Mouse (Mus musculus): ENCODE measurements around the gene Zxdc. TPM values are rescaled to one million over a fixed set of nuclear protein-coding genes. Genes with fewer than 3 reads are reported as not detected.

Zxdc gene
- polyA plus RNA-seq, 1 experiment from 2014 or later = 14.1 TPM

- no peak overlapping the region for H3K9ac ChIP-seq (replicated peaks)
- WGBS = 67% methylated on average over 3 of the region's 3 CpGs
- ATAC-seq (ENCODE audit: low FRiP score, low read depth) = no peak
- peaks cover 33% of the 10 kb centered on the region for H3K36me3 ChIP-seq
- no peaks in the 10 kb centered on the region for H3K27me3 ChIP-seq
- no peaks in the 10 kb centered on the region for H3K9me3 ChIP-seq
- no peaks in the 10 kb centered on the region for H3K4me1 ChIP-seq
- no peak overlapping the region for H3K4me3 ChIP-seq
- no peak overlapping the region for H3K27ac ChIP-seq (replicated peaks)
- no peak overlapping the region for H3K4me2 ChIP-seq (replicated peaks)
Measured at GRCm38 (mm10) chr6:90393948-90394347, 24.7 kb downstream of the Zxdc start.

- H3K36me3 ChIP-seq = peaks cover 29% of the 10 kb centered on the region
- no peak overlapping the region for H3K4me3 ChIP-seq
- H3K9me3 ChIP-seq = no peaks in the 10 kb centered on the region
- no peak overlapping the region for H3K27ac ChIP-seq (replicated peaks)
- WGBS = 93% methylated on average over 2 of the region's 2 CpGs
- no peaks in the 10 kb centered on the region for H3K27me3 ChIP-seq
- no peak for ATAC-seq (ENCODE audit: low FRiP score, low read depth)
- no peak overlapping the region for H3K9ac ChIP-seq (replicated peaks)
- H3K4me1 ChIP-seq = no peaks in the 10 kb centered on the region
- H3K4me2 ChIP-seq (replicated peaks) = no peak overlapping the region
Measured at GRCm38 (mm10) chr6:90395751-90396150, 26.5 kb downstream of the Zxdc start.

- H3K4me3 ChIP-seq = no peak overlapping the region
- no peaks in the 10 kb centered on the region for H3K9me3 ChIP-seq
- WGBS = 90% methylated on average over 3 of the region's 3 CpGs
- H3K36me3 ChIP-seq = peaks cover 30% of the 10 kb centered on the region
- no peak overlapping the region for H3K27ac ChIP-seq (replicated peaks)
- H3K9ac ChIP-seq (replicated peaks) = no peak overlapping the region
- H3K4me2 ChIP-seq (replicated peaks) = no peak overlapping the region
- ATAC-seq (ENCODE audit: low FRiP score, low read depth) = no peak
- H3K4me1 ChIP-seq = no peaks in the 10 kb centered on the region
- H3K27me3 ChIP-seq = no peaks in the 10 kb centered on the region
Measured at GRCm38 (mm10) chr6:90397291-90397690, 28.0 kb downstream of the Zxdc start.

- Histone ChIP-seq H3K27ac (replicated peaks) (no peak overlapping the region), H3K4me1 (no peaks in the 10 kb centered on the region), H3K27me3 (no peaks in the 10 kb centered on the region), H3K4me3 (no peak overlapping the region), H3K36me3 (peaks cover 17% of the 10 kb centered on the region; the same call in 1 of the 2 replicates), H3K4me2 (replicated peaks) (no peak overlapping the region), H3K9me3 (no peaks in the 10 kb centered on the region), H3K9ac (replicated peaks) (no peak overlapping the region)
- no peak for ATAC-seq (ENCODE audit: low FRiP score, low read depth)
Measured at GRCm38 (mm10) chr6:90408632-90409031, 39.3 kb downstream of the Zxdc start.

GRCm38 (mm10) chr6:90410972-90411371 is 41.7 kb downstream of the Zxdc start:
- 76% methylated on average over 1 of the region's 1 CpGs for WGBS
- Histone ChIP-seq H3K36me3 (no peaks in the 10 kb centered on the region), H3K4me2 (replicated peaks) (no peak overlapping the region), H3K27ac (replicated peaks) (no peak overlapping the region), H3K9ac (replicated peaks) (no peak overlapping the region), H3K27me3 (no peaks in the 10 kb centered on the region), H3K4me3 (no peak overlapping the region), H3K4me1 (no peaks in the 10 kb centered on the region), H3K9me3 (no peaks in the 10 kb centered on the region)
- no peak for ATAC-seq (ENCODE audit: low FRiP score, low read depth)

- Histone ChIP-seq H3K9ac (replicated peaks) (no peak overlapping the region), H3K9me3 (no peaks in the 10 kb centered on the region), H3K4me3 (no peak overlapping the region), H3K27me3 (no peaks in the 10 kb centered on the region), H3K27ac (replicated peaks) (no peak overlapping the region), H3K4me2 (replicated peaks) (no peak overlapping the region), H3K4me1 (no peaks in the 10 kb centered on the region), H3K36me3 (no peaks in the 10 kb centered on the region)
- WGBS = 80% methylated on average over 7 of the region's 7 CpGs
- ATAC-seq (ENCODE audit: low FRiP score, low read depth) = no peak
Measured at GRCm38 (mm10) chr6:90411926-90412325, 42.6 kb downstream of the Zxdc start.

GRCm38 (mm10) chr6:90422565-90422964 is 53.3 kb downstream of the Zxdc start:
- H3K4me2 ChIP-seq (replicated peaks) = peak overlapping the region; percentile 42
- H3K27me3 ChIP-seq = peaks cover 9% of the 10 kb centered on the region
- no peak overlapping the region for H3K27ac ChIP-seq (replicated peaks)
- peaks cover 3% of the 10 kb centered on the region; the same call in 1 of the 2 replicates for H3K4me1 ChIP-seq
- H3K9ac ChIP-seq (replicated peaks) = 0 out of 2 replicates have a peak overlapping the region, but pooled peaks have one; percentile 12
- no peaks in the 10 kb centered on the region for H3K9me3 ChIP-seq
- peak; percentile 86 for ATAC-seq (ENCODE audit: low FRiP score, low read depth)
- peak overlapping the region; percentile 20 for H3K4me3 ChIP-seq
- 4% methylated on average over 14 of the region's 14 CpGs for WGBS
- H3K36me3 ChIP-seq = no peaks in the 10 kb centered on the region

- peaks cover 17% of the 10 kb centered on the region for H3K27me3 ChIP-seq
- no peaks in the 10 kb centered on the region for H3K9me3 ChIP-seq
- H3K4me2 ChIP-seq (replicated peaks) = no peak overlapping the region
- peaks cover 14% of the 10 kb centered on the region for H3K4me1 ChIP-seq
- H3K4me3 ChIP-seq = no peak overlapping the region
- no peak overlapping the region for H3K27ac ChIP-seq (replicated peaks)
- H3K36me3 ChIP-seq = no peaks in the 10 kb centered on the region
- ATAC-seq (ENCODE audit: low FRiP score, low read depth) = no peak
- H3K9ac ChIP-seq (replicated peaks) = no peak overlapping the region
- WGBS = 83% methylated on average over 3 of the region's 3 CpGs
Measured at GRCm38 (mm10) chr6:90425361-90425760, 56.1 kb downstream of the Zxdc start.

- WGBS = 84% methylated on average over 4 of the region's 4 CpGs
Measured at GRCm38 (mm10) chr6:90426003-90426402, 56.7 kb downstream of the Zxdc start.

GRCm38 (mm10) chr6:90428380-90428974 is 59.2 kb downstream of the Zxdc start, which contains the start of gene Cfap100:
Cfap100 (minus strand) TSS chr6:90428797.
- peak within 1 kb of the TSS; percentile 46 for H3K9ac ChIP-seq (replicated peaks)
- peaks cover 14% of the 10 kb centered on the region for H3K4me1 ChIP-seq
- peak within 1 kb of the TSS; percentile 44 for H3K4me3 ChIP-seq
- H3K9me3 ChIP-seq = no peaks in the 10 kb centered on the region
- WGBS = under 1% methylated on average over 31 of the region's 31 CpGs
- H3K36me3 ChIP-seq = no peaks in the 10 kb centered on the region
- H3K27ac ChIP-seq (replicated peaks) = peak within 1 kb of the TSS; percentile 52
- H3K27me3 ChIP-seq = peaks cover 17% of the 10 kb centered on the region
- peak within 1 kb of the TSS; percentile 85 for H3K4me2 ChIP-seq (replicated peaks)
- peak; percentile 87 for ATAC-seq (ENCODE audit: low FRiP score, low read depth)

More at GRCm38 (mm10) chr6:90426003-90426402, 56.7 kb downstream of the Zxdc start:
- Histone ChIP-seq H3K27ac (replicated peaks) (no peak overlapping the region), H3K36me3 (no peaks in the 10 kb centered on the region), H3K9me3 (no peaks in the 10 kb centered on the region), H3K4me1 (peaks cover 14% of the 10 kb centered on the region), H3K9ac (replicated peaks) (no peak overlapping the region), H3K4me2 (replicated peaks) (no peak overlapping the region), H3K4me3 (no peak overlapping the region), H3K27me3 (peaks cover 17% of the 10 kb centered on the region)
- no peak for ATAC-seq (ENCODE audit: low FRiP score, low read depth)

GRCm38 (mm10) chr6:90429911-90430310 is 60.6 kb downstream of the Zxdc start:
- Histone ChIP-seq H3K27me3 (peaks cover 17% of the 10 kb centered on the region), H3K9me3 (no peaks in the 10 kb centered on the region), H3K9ac (replicated peaks) (no peak overlapping the region), H3K4me3 (no peak overlapping the region), H3K4me2 (replicated peaks) (no peak overlapping the region), H3K36me3 (no peaks in the 10 kb centered on the region), H3K27ac (replicated peaks) (no peak overlapping the region), H3K4me1 (peaks cover 11% of the 10 kb centered on the region)
- WGBS = 72% methylated on average over 14 of the region's 14 CpGs
- no peak for ATAC-seq (ENCODE audit: low FRiP score, low read depth)

GRCm38 (mm10) chr6:90431487-90431886 is 62.2 kb downstream of the Zxdc start:
- WGBS = 75% methylated on average over 2 of the region's 2 CpGs
- no peaks in the 10 kb centered on the region for H3K9me3 ChIP-seq
- H3K36me3 ChIP-seq = no peaks in the 10 kb centered on the region
- peaks cover 17% of the 10 kb centered on the region for H3K27me3 ChIP-seq
- ATAC-seq (ENCODE audit: low FRiP score, low read depth) = no peak
- no peak overlapping the region for H3K4me3 ChIP-seq
- no peak overlapping the region for H3K9ac ChIP-seq (replicated peaks)
- no peak overlapping the region for H3K27ac ChIP-seq (replicated peaks)
- H3K4me1 ChIP-seq = peaks cover 14% of the 10 kb centered on the region
- no peak overlapping the region for H3K4me2 ChIP-seq (replicated peaks)

- Histone ChIP-seq H3K36me3 (no peaks in the 10 kb centered on the region), H3K4me1 (0 out of 2 replicates have a peak, but pooled peaks cover 3% of the 10 kb centered on the region), H3K4me3 (no peak overlapping the region), H3K27ac (replicated peaks) (no peak overlapping the region), H3K4me2 (replicated peaks) (no peak overlapping the region), H3K9me3 (0 out of 2 replicates have a peak, but pooled peaks cover 5% of the 10 kb centered on the region), H3K9ac (replicated peaks) (no peak overlapping the region), H3K27me3 (no peaks in the 10 kb centered on the region)
- peak; percentile 44; the same call in 1 of the 2 replicates for ATAC-seq (ENCODE audit: low FRiP score, low read depth)
- 74% methylated on average over 3 of the region's 3 CpGs for WGBS
Measured at GRCm38 (mm10) chr6:90434687-90435086, 65.4 kb downstream of the Zxdc start.
